Mouse (Mus musculus): ENCODE results near the gene 1810009A15Rik.
"Not testable (repeated sequence)": the region's sequence is repeated elsewhere in the genome, so short reads cannot be mapped to it uniquely, and the experiment has no call there.

Gene 1810009A15Rik

DNA sequence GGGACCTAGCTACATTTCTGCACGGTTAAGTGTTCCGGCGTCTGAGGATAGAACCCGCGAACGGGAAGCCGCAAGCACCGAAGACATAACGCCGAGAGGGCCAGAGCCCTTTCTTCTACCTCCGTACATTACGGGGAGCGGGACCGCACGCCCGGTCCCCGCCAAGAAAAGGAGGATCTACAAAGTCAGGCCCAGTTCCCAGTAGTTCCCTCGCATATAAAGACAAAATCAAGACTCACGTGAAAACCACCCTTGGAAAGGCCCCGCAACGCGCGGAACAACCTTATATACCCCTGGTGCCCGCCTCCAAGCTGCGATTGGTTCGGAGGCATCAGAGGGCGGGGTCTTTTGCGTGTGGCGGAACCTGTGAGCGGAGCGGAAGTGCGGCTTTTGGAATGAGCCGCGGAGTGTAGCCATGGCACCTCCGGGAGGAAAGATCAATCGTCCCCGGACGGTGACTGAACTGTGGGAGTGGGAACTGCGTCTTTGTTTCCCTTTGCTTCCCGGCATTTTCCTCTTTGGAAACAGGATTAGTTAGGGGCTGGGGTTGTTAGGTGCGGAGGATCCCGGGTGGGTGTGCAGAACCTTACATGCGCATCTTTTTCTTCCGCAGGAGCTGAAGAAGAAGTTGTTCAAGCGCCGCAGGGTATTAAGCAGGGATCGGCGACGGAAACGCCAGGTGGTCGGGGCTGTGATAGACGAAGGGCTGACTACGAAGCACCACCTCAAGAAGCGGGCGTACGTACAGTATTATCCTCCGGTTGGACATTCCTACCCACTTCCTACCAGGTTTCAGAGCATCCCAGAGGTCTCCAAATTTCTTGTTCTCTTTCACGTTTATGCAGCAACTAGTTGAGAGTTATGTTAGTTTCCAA lies at the start of gene 1810009A15Rik, which contains the start of gene Gm49416:
Gene 1810009A15Rik (plus strand): TSS at position 343 of the 875 bp plus-strand sequence.
Gene Gm49416 (plus strand): TSS at position 416 of the 875 bp plus-strand sequence.
- peak; percentile 95 to 98 for DNase-seq (ENCODE audit: inconsistent age in 2 of 2, low spot score in 1 of 2)

DNA sequence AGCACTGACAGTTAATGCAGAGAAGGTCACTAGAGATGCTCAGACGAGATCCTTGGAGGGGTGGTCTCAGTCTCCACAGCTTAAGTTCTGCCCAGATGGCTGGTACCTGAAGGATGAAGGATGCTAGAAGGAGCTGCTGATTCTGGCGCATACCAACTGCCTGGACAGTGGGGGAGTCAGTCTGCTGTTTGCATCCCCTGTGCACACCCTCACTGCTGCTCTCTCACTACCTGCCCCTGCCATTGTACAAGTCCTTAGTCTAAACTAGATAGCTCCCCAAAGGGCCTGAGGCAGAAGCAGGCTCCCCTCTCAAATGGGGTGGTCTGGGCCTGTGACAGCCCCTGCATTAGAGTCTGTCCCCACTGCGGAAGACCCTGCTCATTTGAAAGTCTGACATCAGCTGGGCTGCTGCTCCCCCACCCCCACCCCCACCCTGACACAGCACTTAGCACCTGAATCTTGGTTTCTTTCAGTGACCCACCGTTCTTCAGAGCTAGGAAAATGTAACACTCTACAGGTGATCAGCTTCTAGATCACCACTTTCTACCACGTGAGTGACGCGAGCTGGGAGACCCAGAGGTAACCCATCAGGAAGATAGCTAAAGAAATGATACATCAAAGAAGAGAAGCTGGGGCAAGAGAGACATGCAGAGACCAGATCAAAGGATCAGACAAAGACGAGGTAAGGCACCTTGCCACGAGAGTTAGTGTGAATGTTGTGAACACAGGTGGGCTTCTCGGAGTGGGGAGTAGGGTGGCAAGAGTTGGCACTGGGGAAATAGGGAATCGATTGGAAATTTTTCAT lies 49.3 kb upstream of the 1810009A15Rik start, which contains the start of gene Gng3:
Gene Gng3 (minus strand): TSS at position 92 of the 805 bp plus-strand sequence.
- DNase-seq (ENCODE audit: inconsistent age in 2 of 2, low spot score in 1 of 2) = peak; percentile 35 to 59

DNA sequence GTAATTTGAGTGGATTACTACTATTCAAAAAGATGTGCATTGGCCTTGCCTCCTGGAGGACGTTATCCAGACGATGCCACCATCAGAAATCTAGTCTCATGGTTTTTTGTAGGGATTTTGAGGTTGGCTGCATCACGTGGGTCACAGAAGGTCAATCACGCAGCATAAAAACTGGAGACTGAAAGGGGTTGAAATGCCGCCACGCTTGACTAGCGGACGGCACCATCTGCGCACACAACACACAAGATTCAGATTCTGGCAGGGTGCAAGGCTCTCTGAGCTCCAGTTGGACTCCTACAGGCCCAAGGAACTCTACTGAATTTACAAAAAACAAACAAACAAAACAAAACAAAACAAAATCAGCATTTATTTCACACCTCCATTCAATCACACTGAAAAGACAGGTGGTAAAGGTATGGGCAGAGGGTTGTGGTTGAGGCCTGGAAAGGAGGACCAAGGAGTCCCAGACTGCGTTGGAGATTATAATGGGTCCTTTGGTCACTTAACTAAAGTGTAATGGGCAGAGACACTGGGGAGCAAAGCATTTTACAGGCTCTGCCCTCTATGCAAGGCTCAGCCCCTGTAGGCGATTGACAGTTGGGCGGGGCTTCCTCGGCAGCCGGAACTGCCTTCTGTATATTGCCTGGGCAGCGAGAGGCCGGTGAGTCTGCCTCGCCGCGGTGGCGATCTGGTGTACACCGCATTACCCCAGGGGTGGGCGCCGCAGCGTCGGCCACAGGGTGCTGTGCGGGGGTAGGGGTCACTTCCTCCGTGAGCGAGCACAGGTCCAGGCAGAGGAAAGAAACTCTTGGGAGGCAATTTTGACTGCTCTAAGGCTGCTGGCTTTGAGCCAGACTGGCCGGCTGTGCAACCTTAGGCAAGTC lies 48.5 kb upstream of the 1810009A15Rik start:
- peak; percentile 86 to 95 for DNase-seq (ENCODE audit: inconsistent age in 2 of 2, low spot score in 1 of 2)

DNA sequence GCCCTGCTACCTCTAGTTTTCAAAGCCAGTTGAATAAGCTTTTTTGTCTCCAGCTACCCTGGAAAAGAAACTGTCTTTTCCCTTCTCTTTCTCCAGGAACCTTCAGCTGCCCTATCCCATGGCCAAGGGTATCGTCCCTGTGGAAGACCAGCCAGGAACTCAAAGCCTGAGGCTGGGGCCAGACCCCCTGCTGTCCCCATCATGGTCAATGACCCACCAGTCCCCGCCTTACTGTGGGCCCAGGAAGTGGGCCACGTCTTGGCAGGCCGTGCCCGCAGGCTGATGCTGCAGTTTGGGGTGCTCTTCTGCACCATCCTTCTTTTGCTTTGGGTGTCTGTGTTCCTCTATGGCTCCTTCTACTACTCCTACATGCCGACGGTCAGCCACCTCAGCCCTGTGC lies 47.6 kb upstream of the 1810009A15Rik start:
- peak in 1 of 2 experiments; percentile 28 for DNase-seq (ENCODE audit: inconsistent age in 2 of 2, low spot score in 1 of 2)

DNA sequence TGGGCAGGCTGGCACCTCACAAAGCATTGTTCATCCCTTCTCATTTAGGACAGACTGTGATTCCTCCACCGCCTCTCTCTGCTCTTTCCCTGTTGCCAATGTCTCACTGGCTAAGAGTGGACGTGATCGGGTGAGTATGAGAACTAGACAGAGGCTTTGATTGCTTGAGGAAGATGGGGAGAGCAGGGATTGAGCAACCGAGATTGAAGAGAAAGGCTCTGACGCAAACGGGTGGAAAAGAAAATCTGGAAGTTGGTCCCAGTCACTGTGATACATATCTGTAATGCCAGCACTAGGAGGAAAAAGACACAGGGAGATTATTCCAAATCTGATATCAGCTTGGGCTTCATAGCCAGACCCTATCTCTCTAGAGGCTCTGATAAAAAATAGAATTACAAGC lies 45.7 kb upstream of the 1810009A15Rik start:
- DNase-seq (ENCODE audit: inconsistent age in 2 of 2, low spot score in 1 of 2) = peak in 1 of 2 experiments; percentile 61

DNA sequence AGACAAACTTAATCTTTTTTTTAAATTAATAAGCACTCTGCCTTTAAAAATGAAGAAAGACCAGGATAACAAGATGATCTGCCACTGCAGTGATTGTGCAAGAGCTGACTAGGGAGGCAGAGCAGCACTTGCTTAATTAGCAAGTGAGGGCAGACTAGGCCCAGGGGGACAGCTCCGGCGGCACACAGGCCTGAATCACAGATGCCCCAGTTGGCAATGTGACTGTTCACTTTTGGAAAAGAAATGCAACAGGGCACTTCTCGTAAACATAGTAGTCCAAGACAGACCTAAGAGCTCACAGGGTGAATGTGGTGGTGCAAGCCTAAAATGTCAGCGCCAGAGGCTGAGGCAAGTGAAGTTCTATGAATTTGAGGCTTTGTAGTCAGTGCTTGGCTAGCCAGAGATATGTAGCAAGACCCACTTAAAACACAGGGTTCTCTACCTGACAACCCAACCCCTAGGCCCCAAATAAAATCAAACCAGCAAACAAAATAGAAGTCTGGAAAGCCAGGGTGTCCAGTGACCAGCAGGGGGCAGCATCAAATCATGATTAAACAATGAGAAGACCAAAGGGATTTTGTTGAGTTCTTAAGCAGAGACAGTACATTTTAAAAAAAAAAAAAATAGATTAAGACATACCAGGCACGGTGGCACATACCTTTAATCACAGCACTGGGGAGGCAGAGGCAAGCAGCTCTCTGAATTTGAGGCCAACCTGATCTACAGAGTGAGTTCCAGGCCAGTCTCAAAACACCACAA lies 44.1 kb upstream of the 1810009A15Rik start:
- DNase-seq (ENCODE audit: inconsistent age in 2 of 2, low spot score in 1 of 2) = peak; percentile 69 to 92

DNA sequence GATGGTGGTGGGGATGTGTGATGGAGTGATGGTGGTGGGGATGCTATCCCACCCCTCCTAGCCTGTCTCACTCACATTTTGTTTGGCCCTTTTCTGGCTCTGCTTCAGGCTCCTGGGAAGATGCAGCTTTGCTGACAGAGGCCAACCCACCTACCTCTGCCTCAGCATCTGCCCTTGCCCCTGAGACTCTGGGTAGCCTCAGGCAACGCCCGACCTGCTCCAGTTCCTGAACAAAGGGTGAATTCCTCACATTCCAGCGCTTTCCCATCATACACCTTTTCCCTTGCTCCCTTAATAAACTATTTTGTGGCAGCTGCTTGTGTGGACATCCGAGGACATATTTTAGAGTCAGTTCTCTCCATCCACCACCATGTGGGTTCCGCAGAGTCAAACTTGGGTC lies 40.3 kb upstream of the 1810009A15Rik start:
- no peak for DNase-seq (ENCODE audit: inconsistent age in 2 of 2, low spot score in 1 of 2)

DNA sequence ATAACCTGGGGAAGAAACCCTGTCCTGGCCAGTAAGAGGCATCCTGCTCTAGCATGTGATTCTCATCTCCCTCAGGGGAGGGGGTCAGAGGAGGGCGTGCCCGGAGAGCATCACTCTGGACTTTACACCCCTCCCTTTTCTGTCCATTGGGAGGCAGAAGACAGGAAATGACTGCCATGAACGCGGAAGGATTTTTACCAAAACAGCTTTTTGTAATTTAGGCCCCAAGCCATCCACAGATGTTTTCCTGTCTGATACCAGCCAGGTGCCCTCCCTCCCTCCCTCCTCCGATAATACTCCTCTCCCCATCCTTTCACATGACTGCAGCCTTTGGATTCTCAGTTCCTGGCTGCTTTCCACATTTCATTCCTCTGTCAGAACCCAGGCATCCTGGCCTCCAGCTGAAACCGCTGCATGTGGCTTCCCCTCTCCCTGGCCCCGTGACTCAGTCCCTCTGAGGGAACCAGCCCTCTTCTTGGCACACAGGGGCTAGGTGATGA lies 38.2 kb upstream of the 1810009A15Rik start, which contains the start of gene Lrrn4cl:
Gene Lrrn4cl (plus strand): TSS at position 367 of the 500 bp plus-strand sequence.
- DNase-seq (ENCODE audit: inconsistent age in 2 of 2, low spot score in 1 of 2) = peak; percentile 56 to 68

DNA sequence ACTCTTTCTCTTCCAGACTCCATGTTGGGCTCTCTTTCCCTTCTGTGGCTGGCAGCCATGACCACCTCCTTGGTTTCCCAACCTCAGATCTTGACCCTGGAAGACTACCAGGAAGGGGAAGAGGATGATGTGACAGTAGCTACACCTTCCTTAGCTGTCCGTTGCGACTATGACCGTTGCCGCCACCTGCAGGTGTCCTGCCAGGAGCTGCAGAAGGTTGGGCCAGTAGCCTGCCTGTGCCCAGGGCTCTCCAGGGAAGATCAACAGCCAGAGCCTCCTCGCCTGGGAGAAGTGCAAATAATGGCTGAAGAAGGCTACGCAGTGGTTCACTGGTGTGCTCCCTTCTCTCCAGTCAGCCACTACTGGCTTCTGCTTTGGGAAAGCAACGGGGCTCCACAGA lies 37.0 kb upstream of the 1810009A15Rik start:
- no peak for DNase-seq (ENCODE audit: inconsistent age in 2 of 2, low spot score in 1 of 2)

DNA sequence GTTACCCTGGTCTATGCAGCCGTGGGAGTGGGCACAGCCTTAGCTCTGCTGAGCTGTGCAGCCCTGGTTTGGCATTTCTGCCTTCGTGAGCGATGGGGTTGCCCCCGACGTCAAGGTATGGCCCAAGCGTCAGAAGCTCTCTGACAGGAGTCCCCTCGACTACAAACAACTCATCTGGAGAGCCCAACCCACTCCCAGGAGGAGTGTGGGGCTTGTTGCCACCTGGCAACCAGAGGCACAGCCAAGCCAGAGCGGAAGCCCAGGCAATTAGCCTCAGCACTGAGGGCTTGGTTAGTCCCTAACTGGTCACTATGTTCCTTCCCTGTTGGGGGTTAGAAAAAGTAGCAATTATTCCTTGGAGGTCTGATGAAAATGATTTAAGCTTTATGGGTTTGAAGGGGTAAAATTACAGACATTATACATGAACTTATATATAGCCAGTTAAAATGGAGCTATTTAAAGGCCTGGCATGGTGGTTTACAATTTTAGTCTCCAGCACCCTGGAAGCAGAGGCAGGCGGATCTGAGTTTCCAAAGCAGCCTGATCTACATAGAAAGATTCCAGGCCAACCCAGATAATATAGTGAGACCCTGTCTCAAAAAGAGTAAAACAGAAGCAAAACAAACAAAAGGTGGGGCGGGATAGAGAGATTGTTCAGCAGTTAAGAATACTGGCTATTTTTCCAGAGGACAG lies 36.3 kb upstream of the 1810009A15Rik start:
- DNase-seq (ENCODE audit: inconsistent age in 2 of 2, low spot score in 1 of 2) = no peak

DNA sequence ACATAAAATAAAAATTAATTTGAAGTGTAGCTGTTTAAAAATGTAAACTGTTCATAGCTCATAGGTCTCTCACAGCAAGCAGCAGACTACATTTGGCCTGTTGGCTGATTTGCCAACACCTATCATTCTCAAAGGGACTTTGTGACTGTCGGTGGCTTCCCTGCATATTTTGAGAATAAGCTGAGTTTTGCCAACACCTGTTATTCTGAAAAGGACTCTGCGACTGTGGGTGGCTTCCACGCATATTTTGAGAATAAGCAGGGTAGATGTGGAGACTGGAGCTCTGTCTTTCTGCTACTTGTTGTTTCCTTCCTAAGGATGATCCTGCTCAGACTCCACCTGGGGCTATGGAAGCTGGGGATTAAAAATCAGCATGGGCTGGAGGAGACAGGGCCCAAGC lies 35.5 kb upstream of the 1810009A15Rik start:
- no peak for DNase-seq (ENCODE audit: inconsistent age in 2 of 2, low spot score in 1 of 2)

DNA sequence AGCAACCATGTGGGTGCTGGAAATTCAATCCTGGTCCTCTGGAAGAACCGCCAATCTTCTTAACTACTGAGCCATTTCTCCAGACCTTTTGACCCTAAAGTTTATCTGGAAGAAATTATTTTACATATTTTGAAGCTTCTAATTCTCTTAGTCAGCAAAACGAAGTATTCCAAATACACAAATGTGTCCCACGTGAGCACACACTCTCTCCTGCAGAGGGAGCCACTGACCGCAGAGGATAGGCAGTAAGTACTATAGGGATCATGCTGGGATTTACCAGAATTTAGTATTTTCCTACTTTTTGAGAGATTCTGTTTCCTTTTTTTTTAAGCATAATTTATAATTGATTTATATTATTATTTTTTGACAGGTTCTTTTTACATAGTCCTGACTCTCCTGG lies 31.0 kb upstream of the 1810009A15Rik start:
- DNase-seq (ENCODE audit: inconsistent age in 2 of 2, low spot score in 1 of 2) = peak; percentile 61 to 86

DNA sequence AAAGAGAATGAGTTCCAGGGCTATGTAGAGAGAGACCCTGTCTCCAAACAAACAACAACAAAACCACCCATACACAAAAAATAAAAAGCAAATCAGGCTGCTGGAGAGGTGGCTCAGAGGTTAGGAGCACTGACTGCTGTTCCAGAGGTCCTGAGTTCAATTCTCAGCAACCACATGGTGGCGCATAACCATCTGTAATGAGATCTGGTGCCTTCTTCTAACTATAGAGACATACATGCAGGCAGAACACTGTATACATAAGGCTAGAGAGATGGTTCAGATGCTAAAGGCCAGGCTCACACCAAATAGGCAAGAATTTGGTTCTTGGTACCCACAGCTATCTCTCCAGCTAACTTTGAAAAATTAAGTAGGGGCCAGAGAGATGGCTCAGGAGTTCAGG lies 29.6 kb upstream of the 1810009A15Rik start:
- DNase-seq (ENCODE audit: inconsistent age in 2 of 2, low spot score in 1 of 2) = peak in 1 of 2 experiments; percentile 70

DNA sequence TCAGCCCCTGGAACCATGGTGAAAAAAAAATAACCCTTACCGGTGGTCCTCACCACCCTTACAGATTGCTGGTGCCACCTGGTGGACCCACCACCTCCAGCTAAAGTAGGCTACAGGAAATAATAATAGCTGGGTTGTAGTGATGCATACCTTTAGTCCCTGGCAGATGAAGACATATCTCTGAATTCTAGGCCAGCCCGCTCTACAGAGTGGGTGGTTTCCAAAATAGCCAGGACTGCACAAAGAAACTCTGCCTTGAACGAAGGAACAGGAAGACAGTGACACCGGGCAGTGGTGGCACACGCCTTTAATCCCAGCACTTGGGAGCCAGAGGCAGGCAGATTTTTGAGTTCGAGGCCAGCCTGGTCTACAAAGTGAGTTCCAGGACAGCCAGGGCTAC lies 24.4 kb upstream of the 1810009A15Rik start:
- no peak for DNase-seq (ENCODE audit: inconsistent age in 2 of 2, low spot score in 1 of 2)

DNA sequence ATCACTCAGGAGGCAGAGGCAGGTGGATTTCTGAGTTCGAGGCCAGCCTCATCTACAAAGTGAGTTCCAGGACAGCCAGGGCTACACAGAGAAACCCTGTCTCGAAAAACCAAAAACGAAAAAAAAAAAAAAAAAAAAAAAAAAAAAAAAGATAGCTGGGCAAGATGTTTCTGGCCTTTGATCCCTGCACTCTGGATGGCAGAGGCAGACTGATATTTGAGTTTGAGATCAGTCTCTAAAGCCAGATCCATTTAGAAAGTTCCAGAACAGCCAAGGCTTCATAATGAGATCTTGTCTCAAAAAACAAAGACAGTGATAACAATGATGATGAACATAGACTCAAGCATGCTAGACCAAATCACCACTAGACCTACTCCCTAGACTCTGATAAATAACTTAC lies 18.3 kb upstream of the 1810009A15Rik start:
- not testable (repeated sequence) for DNase-seq (ENCODE audit: inconsistent age in 2 of 2, low spot score in 1 of 2)

DNA sequence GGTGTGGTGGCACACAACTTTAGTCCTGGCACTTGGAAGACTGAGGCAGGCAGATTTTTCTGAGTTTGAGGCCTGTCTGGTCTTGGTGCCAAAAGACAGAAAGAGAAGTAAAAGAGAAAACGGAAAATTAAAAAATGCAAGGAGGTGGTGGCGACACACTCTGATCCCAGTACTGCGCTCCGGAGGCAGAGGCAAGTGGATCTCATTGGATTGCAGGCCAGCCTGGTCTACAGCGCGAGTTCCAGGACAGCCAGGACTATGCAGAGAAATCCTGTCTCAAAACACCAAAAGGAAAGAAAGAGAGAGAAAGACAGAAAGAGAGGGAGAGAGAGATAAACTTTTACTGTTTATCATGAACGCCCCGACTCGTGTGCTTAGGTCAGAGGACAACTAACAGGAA lies 17.8 kb upstream of the 1810009A15Rik start:
- DNase-seq (ENCODE audit: inconsistent age in 2 of 2, low spot score in 1 of 2) = no peak

DNA sequence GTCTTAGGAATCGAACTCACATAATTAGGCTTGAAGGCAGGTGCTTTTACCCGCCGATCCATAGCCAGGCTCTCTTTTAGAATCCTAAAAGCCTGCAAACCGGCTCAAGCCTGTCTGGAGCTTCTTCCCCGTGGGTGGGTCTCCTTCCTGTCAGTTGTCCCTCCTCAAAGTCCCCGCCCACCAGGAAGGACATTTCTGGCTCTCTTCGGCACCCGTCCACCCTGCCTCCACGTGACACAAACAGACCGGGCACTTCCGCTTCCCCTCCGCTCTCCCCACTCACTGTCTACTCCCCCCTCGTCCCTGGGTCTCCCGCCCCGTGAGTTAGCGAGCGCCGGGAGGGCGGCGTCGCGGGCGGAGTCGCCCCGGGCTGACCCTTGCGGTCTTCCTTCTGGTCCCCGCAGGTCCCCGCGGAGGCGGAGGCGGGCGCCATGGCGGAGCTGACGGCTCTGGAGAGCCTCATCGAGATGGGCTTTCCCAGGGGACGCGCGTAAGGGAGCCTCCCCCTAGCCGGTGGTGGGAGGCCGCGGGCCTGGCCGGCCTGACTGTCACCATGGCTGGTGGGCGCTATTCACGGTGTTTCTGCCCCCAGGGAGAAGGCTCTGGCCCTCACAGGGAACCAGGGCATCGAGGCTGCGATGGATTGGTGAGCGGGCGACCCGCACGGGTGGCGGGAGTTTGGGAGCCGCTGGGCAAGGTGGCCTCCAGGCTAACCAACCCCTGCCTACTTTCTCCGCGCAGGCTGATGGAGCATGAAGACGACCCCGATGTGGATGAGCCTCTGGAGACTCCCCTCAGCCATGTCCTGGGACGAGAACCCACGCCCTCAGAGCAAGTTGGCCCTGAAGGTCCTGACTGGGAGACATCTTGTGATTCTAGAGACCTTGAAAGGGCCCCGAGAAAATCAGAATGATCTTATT lies 17.1 kb upstream of the 1810009A15Rik start, which contains the start of gene Ubxn1:
Gene Ubxn1 (plus strand): TSS at position 230 of the 920 bp plus-strand sequence.
- DNase-seq (ENCODE audit: inconsistent age in 2 of 2, low spot score in 1 of 2) = peak; percentile 99
